Mouse (Mus musculus): ENCODE measurements around the gene Snap91. TPM values are rescaled to one million over a fixed set of nuclear protein-coding genes. Genes with fewer than 3 reads are reported as not detected.
A peak's percentile ranks its signal among the peaks of the same experiment; 100 is the strongest.

Snap91 gene
- total and polyA plus RNA-seq, 3 experiments = 3.8 to 5.8 (median 4.8) TPM

DNA sequence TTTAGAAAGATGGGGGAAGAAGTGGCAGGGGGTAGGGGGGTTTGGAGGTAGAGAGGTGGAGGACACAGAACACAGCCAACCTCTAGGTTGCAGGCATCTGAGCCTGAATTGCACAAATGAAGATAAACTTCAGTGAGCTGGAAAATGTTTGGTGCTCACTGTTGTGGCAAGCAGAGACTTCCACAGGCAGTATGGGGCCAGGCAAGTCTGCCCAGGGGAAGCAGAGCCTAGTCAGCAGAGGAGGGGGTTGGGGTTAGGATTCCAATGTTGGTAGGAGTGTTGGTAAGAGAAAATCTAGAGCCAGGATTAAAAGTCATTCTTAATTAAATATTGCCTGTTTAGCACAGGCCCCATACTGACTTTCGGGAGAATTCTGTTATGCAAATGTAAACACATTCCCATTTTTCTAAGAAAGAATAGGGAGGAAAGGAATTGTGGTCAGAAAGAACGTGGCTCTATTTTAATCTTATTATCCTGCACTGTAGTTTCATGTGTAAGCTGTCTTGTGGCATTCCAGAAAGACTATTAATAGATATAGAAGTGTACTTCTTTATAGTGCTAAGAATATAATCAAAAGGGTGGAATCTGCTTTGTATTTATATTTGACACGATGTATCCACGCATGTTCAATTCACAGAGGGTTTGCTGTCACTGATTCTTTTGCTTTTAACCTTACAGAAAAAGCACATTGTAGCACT is 19.2 kb upstream of the Snap91 start:
- intact Hi-C loops (cut with DNase I) = no loop called here
- peak overlapping the region; percentile 31; the same call in 1 of the 2 replicates for H3K27ac ChIP-seq
- H3K36me3 ChIP-seq (ENCODE audit: control insufficient read depth, insufficient read depth, low read length) = no peaks in the 10 kb centered on the region
- peaks cover 2% of the 10 kb centered on the region; the same call in 1 of the 2 replicates for H3K4me1 ChIP-seq (ENCODE audit: control insufficient read depth, insufficient read depth, low read length)
- no peak for TF ChIP-seq EP300 (IDR thresholded peaks at IDR 0.05; ENCODE audit: insufficient read depth, low read depth, low read length)
- no peak for TF ChIP-seq POLR2A (IDR thresholded peaks at IDR 0.05; ENCODE audit: insufficient read depth, low read depth, low read length)
- TF ChIP-seq CTCF (IDR thresholded peaks at IDR 0.05) = no peak
- H3K79me2 ChIP-seq (replicated peaks; ENCODE audit: control insufficient read depth, insufficient read depth, low read length) = no peaks in the 10 kb centered on the region
- 38% methylated on average over 4 of the region's 4 CpGs for WGBS
- H3K9ac ChIP-seq (ENCODE audit: low read depth, low read length) = no peak overlapping the region
- H3K27me3 ChIP-seq (ENCODE audit: control insufficient read depth, insufficient read depth, low read length) = no peaks in the 10 kb centered on the region
- DNase-seq = no peak
- no peak overlapping the region for H3K4me3 ChIP-seq

DNA sequence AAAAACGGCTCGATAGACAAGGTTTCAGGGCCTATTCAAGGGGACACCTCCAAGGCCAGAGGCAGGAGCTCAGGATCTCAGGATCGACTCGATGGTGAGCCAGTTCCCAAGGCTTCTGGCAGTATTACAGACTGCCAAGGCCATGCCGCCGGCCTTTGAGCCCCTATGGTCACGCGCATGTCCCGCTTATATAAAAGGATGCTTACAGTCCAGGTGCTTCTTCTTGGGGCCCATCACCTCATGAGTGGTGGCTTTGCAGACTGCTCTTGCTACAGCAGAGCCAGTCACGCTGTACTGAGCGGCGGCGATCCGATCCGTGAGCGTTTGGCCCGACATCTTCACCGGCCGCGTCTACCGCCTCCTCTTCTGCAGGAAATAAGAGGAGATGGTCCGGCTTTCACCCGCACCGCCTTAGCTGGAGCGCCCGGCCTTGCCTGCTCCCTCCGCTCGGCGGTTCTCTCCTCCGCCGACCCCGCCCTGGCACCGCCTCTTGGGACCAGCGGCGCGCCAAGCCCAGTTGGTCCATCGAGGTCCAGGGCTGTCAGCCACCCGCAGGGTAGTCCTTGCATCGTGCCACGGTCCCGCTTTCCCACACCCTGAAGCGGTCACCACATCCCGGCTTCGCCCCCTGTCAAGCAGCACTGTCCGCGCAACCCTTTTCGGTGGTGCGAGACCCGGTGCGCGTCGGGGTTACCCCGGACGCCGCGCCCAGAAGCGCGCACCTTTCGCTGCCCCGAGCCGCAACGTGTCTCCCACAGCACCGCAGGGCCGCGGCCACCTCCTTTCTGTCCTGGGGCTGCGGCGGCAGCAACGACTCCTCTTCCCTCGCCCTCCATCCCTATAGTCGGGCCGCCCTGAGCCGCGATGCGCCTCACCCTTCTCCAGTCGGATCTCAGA is 990 bp downstream of the Snap91 start:
- no peak overlapping the region; the same call in 1 of the 2 replicates for H3K27ac ChIP-seq
- H3K4me1 ChIP-seq (ENCODE audit: control insufficient read depth, insufficient read depth, low read length) = no peaks in the 10 kb centered on the region
- H3K27me3 ChIP-seq (ENCODE audit: control insufficient read depth, insufficient read depth, low read length) = peaks cover 3% of the 10 kb centered on the region; the same call in 1 of the 2 replicates
- peak; percentile 9 to 30 for DNase-seq
- 2% methylated on average over 75 of the region's 75 CpGs for WGBS
- TF ChIP-seq EP300 (IDR thresholded peaks at IDR 0.05; ENCODE audit: insufficient read depth, low read depth, low read length) (no peak), CTCF (IDR thresholded peaks at IDR 0.05) (no peak), POLR2A (IDR thresholded peaks at IDR 0.05; ENCODE audit: insufficient read depth, low read depth, low read length) (no peak)
- peak overlapping the region; percentile 49 for H3K4me3 ChIP-seq
- H3K79me2 ChIP-seq (replicated peaks; ENCODE audit: control insufficient read depth, insufficient read depth, low read length) = no peaks in the 10 kb centered on the region
- peak overlapping the region; percentile 22; the same call in 1 of the 2 replicates for H3K9ac ChIP-seq (ENCODE audit: low read depth, low read length)
- H3K36me3 ChIP-seq (ENCODE audit: control insufficient read depth, insufficient read depth, low read length) = no peaks in the 10 kb centered on the region
- intact Hi-C loops (cut with DNase I) = no loop called here

DNA sequence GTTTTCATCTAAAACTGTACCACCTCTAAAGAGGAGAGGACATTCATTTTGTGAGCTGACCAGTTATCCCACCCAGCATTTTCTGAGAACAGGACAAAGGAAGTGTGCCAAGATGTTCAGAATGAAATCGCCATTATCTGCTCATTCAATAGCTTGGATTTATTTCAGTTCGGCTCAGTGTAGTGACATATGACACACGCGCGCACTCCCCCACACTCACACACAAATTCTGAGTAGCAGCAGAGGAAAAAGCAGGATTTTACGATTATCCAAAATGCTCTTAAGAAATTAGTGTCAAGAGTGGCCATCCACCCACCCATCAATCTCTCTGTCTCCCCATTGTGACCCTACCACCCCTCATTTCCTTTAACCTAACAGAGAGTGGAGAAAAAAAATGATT is 1.7 kb downstream of the Snap91 start:
- Histone ChIP-seq H3K4me3 (no peak overlapping the region), H3K27ac (no peak overlapping the region), H3K9ac (ENCODE audit: low read depth, low read length) (no peak overlapping the region), H3K4me1 (ENCODE audit: control insufficient read depth, insufficient read depth, low read length) (no peaks in the 10 kb centered on the region), H3K79me2 (replicated peaks; ENCODE audit: control insufficient read depth, insufficient read depth, low read length) (no peaks in the 10 kb centered on the region), H3K27me3 (ENCODE audit: control insufficient read depth, insufficient read depth, low read length) (peaks cover 3% of the 10 kb centered on the region; the same call in 1 of the 2 replicates), H3K36me3 (ENCODE audit: control insufficient read depth, insufficient read depth, low read length) (no peaks in the 10 kb centered on the region)
- WGBS = 74% methylated on average over 6 of the region's 6 CpGs
- TF ChIP-seq EP300 (IDR thresholded peaks at IDR 0.05; ENCODE audit: insufficient read depth, low read depth, low read length) (no peak), CTCF (IDR thresholded peaks at IDR 0.05) (no peak), POLR2A (IDR thresholded peaks at IDR 0.05; ENCODE audit: insufficient read depth, low read depth, low read length) (no peak)
- intact Hi-C loops (cut with DNase I) = no loop called here
- no peak for DNase-seq

DNA sequence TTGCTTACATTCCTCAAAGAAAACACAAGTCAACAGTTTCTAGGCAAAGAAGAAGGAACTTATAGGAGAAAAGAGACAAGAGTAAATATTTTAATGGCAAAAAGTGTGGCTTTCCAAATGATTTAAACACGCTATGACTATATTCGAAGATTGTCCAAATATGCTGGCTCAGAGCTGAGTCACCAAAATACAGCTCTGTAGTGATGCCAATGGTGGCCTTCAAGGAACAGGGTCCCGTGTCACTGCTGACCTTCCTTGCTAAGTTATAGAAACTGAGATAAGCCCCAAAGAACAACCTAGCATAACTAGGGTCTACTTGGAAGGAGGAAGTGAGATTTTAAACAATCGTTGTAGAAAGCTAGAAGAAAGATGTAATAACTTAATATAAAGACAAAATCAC is 6.8 kb downstream of the Snap91 start:
- intact Hi-C loops (cut with DNase I) = no loop called here

DNA sequence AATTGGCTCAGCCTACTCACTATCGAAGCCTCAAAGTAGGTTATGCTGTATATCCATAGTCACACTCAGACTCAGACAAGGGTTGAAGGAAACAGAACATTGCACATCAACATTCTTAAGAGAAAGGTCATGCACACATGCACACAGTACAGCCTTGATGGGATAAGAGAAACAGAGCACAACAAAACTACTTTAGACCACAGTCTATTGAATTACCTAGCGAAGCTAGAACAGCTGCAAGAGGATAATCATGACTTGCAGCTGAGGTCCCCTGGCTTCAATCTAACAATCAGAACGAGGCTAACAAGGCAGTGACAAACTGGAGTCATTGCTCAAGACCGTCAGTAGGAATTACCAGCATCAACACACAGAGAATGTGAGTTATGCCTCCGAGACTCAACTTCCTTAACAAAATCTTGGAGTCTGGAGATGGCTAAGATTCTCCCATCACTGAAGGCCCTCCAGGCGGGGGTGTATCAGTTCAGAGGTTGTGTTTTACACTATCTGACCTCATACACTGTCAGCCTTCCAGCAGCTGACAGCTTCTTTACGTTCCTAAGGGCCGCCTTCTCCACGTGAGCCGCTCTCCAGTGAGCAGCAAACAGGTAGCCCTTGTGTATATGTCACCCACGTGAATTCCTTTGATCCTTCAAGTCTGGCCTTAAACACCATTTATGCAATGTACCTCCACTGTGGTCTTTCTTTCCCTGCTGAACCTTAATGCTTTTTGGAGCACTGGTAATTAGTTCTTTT is 10.7 kb downstream of the Snap91 start:
- H3K27ac ChIP-seq = no peak overlapping the region
- TF ChIP-seq CTCF (IDR thresholded peaks at IDR 0.05) (no peak), POLR2A (IDR thresholded peaks at IDR 0.05; ENCODE audit: insufficient read depth, low read depth, low read length) (no peak), EP300 (IDR thresholded peaks at IDR 0.05; ENCODE audit: insufficient read depth, low read depth, low read length) (no peak)

More for the DNA sequence above, 6.8 kb downstream of the Snap91 start:
- Histone ChIP-seq H3K79me2 (replicated peaks; ENCODE audit: control insufficient read depth, insufficient read depth, low read length) (no peaks in the 10 kb centered on the region), H3K4me3 (no peak overlapping the region), H3K9ac (ENCODE audit: low read depth, low read length) (no peak overlapping the region), H3K4me1 (ENCODE audit: control insufficient read depth, insufficient read depth, low read length) (no peaks in the 10 kb centered on the region), H3K27ac (no peak overlapping the region), H3K36me3 (ENCODE audit: control insufficient read depth, insufficient read depth, low read length) (no peaks in the 10 kb centered on the region), H3K27me3 (ENCODE audit: control insufficient read depth, insufficient read depth, low read length) (no peaks in the 10 kb centered on the region)
- DNase-seq = no peak
- WGBS = 73% methylated on average over 4 of the region's 4 CpGs
- TF ChIP-seq POLR2A (IDR thresholded peaks at IDR 0.05; ENCODE audit: insufficient read depth, low read depth, low read length) (no peak), CTCF (IDR thresholded peaks at IDR 0.05) (no peak), EP300 (IDR thresholded peaks at IDR 0.05; ENCODE audit: insufficient read depth, low read depth, low read length) (no peak)

More for the DNA sequence above, 10.7 kb downstream of the Snap91 start:
- Histone ChIP-seq H3K9ac (ENCODE audit: low read depth, low read length) (no peak overlapping the region), H3K4me3 (no peak overlapping the region), H3K36me3 (ENCODE audit: control insufficient read depth, insufficient read depth, low read length) (no peaks in the 10 kb centered on the region), H3K27me3 (ENCODE audit: control insufficient read depth, insufficient read depth, low read length) (no peaks in the 10 kb centered on the region), H3K79me2 (replicated peaks; ENCODE audit: control insufficient read depth, insufficient read depth, low read length) (no peaks in the 10 kb centered on the region), H3K4me1 (ENCODE audit: control insufficient read depth, insufficient read depth, low read length) (no peaks in the 10 kb centered on the region)
- no peak for DNase-seq
- intact Hi-C loops (cut with DNase I) = no loop called here
- 58% methylated on average over 11 of the region's 11 CpGs for WGBS

Data from heart, adult 2 months (tissue).